Mouse (Mus musculus): Measurements from ENCODE around the gene Mup20. TPM values are rescaled to one million over a fixed set of nuclear protein-coding genes. Genes with fewer than 3 reads are reported as not detected.
"Not testable (repeated sequence)": the region's sequence is repeated elsewhere in the genome, so short reads cannot be mapped to it uniquely, and the experiment has no call there.

Gene Mup20
- not detected in 2 replicates for polyA plus RNA-seq (2014; fragmentation: Nextera tagmentation; extraction: Ambion mirVana)

- not testable (repeated sequence) for ATAC-seq (ENCODE audit: low read depth)
- 77% methylated on average over 2 of the region's 3 CpGs for WGBS
These were observed at the start of gene Mup20 for GRCm38 (mm10) chr4:62054058-62054457. TSS of gene Mup20 (minus strand) at chr4:62054158.

GRCm38 (mm10) chr4:62103366-62103765, 49.4 kb upstream of the Mup20 start:
- ATAC-seq (ENCODE audit: low read depth); H3K9ac ChIP-seq (ENCODE audit: low read depth, low read length); H3K4me3 ChIP-seq (ENCODE audit: low read depth, low read length); H3K4me1 ChIP-seq (ENCODE audit: control insufficient read depth, insufficient read depth, low read length); H3K27me3 ChIP-seq (replicated peaks; ENCODE audit: control insufficient read depth, insufficient read depth, low read length); H3K9me3 ChIP-seq (ENCODE audit: control insufficient read depth, low read length); H3K36me3 ChIP-seq (ENCODE audit: control insufficient read depth, insufficient read depth, low read length); H3K4me2 ChIP-seq (ENCODE audit: low read depth, low read length); H3K27ac ChIP-seq (replicated peaks; ENCODE audit: low read depth, low read length): not testable (repeated sequence)
- peak; percentile 15 for DNase-seq (ENCODE audit: low spot score)
- WGBS = 50% methylated on average over 1 of the region's 2 CpGs

More at GRCm38 (mm10) chr4:62054058-62054457, at the start of gene Mup20:
- not testable (repeated sequence) for DNase-seq (ENCODE audit: low spot score); H3K4me2 ChIP-seq (ENCODE audit: low read depth, low read length); H3K36me3 ChIP-seq (ENCODE audit: control insufficient read depth, insufficient read depth, low read length); H3K27ac ChIP-seq (replicated peaks; ENCODE audit: low read depth, low read length); H3K9ac ChIP-seq (ENCODE audit: low read depth, low read length); H3K4me1 ChIP-seq (ENCODE audit: control insufficient read depth, insufficient read depth, low read length); H3K27me3 ChIP-seq (replicated peaks; ENCODE audit: control insufficient read depth, insufficient read depth, low read length); H3K9me3 ChIP-seq (ENCODE audit: control insufficient read depth, low read length); H3K4me3 ChIP-seq (ENCODE audit: low read depth, low read length)

- no peak overlapping the region for H3K4me2 ChIP-seq (ENCODE audit: low read depth, low read length)
- H3K36me3 ChIP-seq (ENCODE audit: control insufficient read depth, insufficient read depth, low read length) = no peaks in the 10 kb centered on the region
- DNase-seq (ENCODE audit: low spot score) = no peak
- WGBS = 81% methylated on average over 2 of the region's 2 CpGs
- no peaks in the 10 kb centered on the region for H3K27me3 ChIP-seq (replicated peaks; ENCODE audit: control insufficient read depth, insufficient read depth, low read length)
- no peak overlapping the region for H3K4me3 ChIP-seq (ENCODE audit: low read depth, low read length)
- no peak overlapping the region for H3K9ac ChIP-seq (ENCODE audit: low read depth, low read length)
- ATAC-seq (ENCODE audit: low read depth) = no peak
- H3K27ac ChIP-seq (replicated peaks; ENCODE audit: low read depth, low read length) = no peak overlapping the region
- no peaks in the 10 kb centered on the region for H3K4me1 ChIP-seq (ENCODE audit: control insufficient read depth, insufficient read depth, low read length)
- H3K9me3 ChIP-seq (ENCODE audit: control insufficient read depth, low read length) = no peaks in the 10 kb centered on the region
These were observed 34.0 kb upstream of the Mup20 start for GRCm38 (mm10) chr4:62087953-62088352.

- no peak within 1 kb of the TSS for H3K4me3 ChIP-seq (ENCODE audit: low read depth, low read length)
- H3K9ac ChIP-seq (ENCODE audit: low read depth, low read length) = no peak within 1 kb of the TSS
- ATAC-seq (ENCODE audit: low read depth) = no peak
- H3K4me2 ChIP-seq (ENCODE audit: low read depth, low read length) = no peak within 1 kb of the TSS
- no peaks in the 10 kb centered on the region for H3K36me3 ChIP-seq (ENCODE audit: control insufficient read depth, insufficient read depth, low read length)
- 65% methylated on average over 2 of the region's 2 CpGs for WGBS
- no peak for DNase-seq (ENCODE audit: low spot score)
- no peaks in the 10 kb centered on the region for H3K27me3 ChIP-seq (replicated peaks; ENCODE audit: control insufficient read depth, insufficient read depth, low read length)
- H3K27ac ChIP-seq (replicated peaks; ENCODE audit: low read depth, low read length) = no peak within 1 kb of the TSS
- no peaks in the 10 kb centered on the region for H3K4me1 ChIP-seq (ENCODE audit: control insufficient read depth, insufficient read depth, low read length)
- no peaks in the 10 kb centered on the region for H3K9me3 ChIP-seq (ENCODE audit: control insufficient read depth, low read length)
These were observed 33.3 kb upstream of the Mup20 start, which contains the start of gene Mup3 for GRCm38 (mm10) chr4:62087241-62087640. TSS of gene Mup3 (minus strand) at chr4:62087342.

- Histone ChIP-seq H3K27ac (replicated peaks; ENCODE audit: low read depth, low read length) (no peak overlapping the region), H3K4me1 (ENCODE audit: control insufficient read depth, insufficient read depth, low read length) (no peaks in the 10 kb centered on the region), H3K36me3 (ENCODE audit: control insufficient read depth, insufficient read depth, low read length) (no peaks in the 10 kb centered on the region), H3K9me3 (ENCODE audit: control insufficient read depth, low read length) (no peaks in the 10 kb centered on the region), H3K4me3 (ENCODE audit: low read depth, low read length) (no peak overlapping the region), H3K4me2 (ENCODE audit: low read depth, low read length) (no peak overlapping the region), H3K27me3 (replicated peaks; ENCODE audit: control insufficient read depth, insufficient read depth, low read length) (no peaks in the 10 kb centered on the region), H3K9ac (ENCODE audit: low read depth, low read length) (no peak overlapping the region)
- ATAC-seq (ENCODE audit: low read depth) = no peak
- DNase-seq (ENCODE audit: low spot score) = no peak
These were observed 28.8 kb upstream of the Mup20 start for GRCm38 (mm10) chr4:62082755-62083154.

- no peak for ATAC-seq (ENCODE audit: low read depth)
- WGBS = 61% methylated on average over 3 of the region's 3 CpGs
These were observed 21.2 kb upstream of the Mup20 start for GRCm38 (mm10) chr4:62075126-62075525.

GRCm38 (mm10) chr4:62054780-62055179, 822 bp upstream of the Mup20 start:
- not testable (repeated sequence) for H3K4me2 ChIP-seq (ENCODE audit: low read depth, low read length); H3K27ac ChIP-seq (replicated peaks; ENCODE audit: low read depth, low read length); DNase-seq (ENCODE audit: low spot score); H3K4me3 ChIP-seq (ENCODE audit: low read depth, low read length); H3K4me1 ChIP-seq (ENCODE audit: control insufficient read depth, insufficient read depth, low read length); ATAC-seq (ENCODE audit: low read depth); H3K9ac ChIP-seq (ENCODE audit: low read depth, low read length); H3K36me3 ChIP-seq (ENCODE audit: control insufficient read depth, insufficient read depth, low read length); H3K27me3 ChIP-seq (replicated peaks; ENCODE audit: control insufficient read depth, insufficient read depth, low read length); H3K9me3 ChIP-seq (ENCODE audit: control insufficient read depth, low read length)
- 73% methylated on average over 2 of the region's 2 CpGs for WGBS

More at GRCm38 (mm10) chr4:62075126-62075525, 21.2 kb upstream of the Mup20 start:
- Histone ChIP-seq H3K27ac (replicated peaks; ENCODE audit: low read depth, low read length) (no peak overlapping the region), H3K36me3 (ENCODE audit: control insufficient read depth, insufficient read depth, low read length) (no peaks in the 10 kb centered on the region), H3K4me1 (ENCODE audit: control insufficient read depth, insufficient read depth, low read length) (no peaks in the 10 kb centered on the region), H3K9me3 (ENCODE audit: control insufficient read depth, low read length) (no peaks in the 10 kb centered on the region), H3K27me3 (replicated peaks; ENCODE audit: control insufficient read depth, insufficient read depth, low read length) (no peaks in the 10 kb centered on the region), H3K4me3 (ENCODE audit: low read depth, low read length) (no peak overlapping the region), H3K9ac (ENCODE audit: low read depth, low read length) (no peak overlapping the region), H3K4me2 (ENCODE audit: low read depth, low read length) (no peak overlapping the region)
- DNase-seq (ENCODE audit: low spot score) = no peak

GRCm38 (mm10) chr4:62026281-62026680, 27.7 kb downstream of the Mup20 start:
- H3K4me1 ChIP-seq (ENCODE audit: control insufficient read depth, insufficient read depth, low read length) = no peaks in the 10 kb centered on the region
- H3K4me3 ChIP-seq (ENCODE audit: low read depth, low read length) = no peak overlapping the region
- 76% methylated on average over 1 of the region's 1 CpGs for WGBS
- H3K9me3 ChIP-seq (ENCODE audit: control insufficient read depth, low read length) = no peaks in the 10 kb centered on the region
- no peak overlapping the region for H3K4me2 ChIP-seq (ENCODE audit: low read depth, low read length)
- DNase-seq (ENCODE audit: low spot score) (no peak), ATAC-seq (ENCODE audit: low read depth) (no peak)
- H3K27ac ChIP-seq (replicated peaks; ENCODE audit: low read depth, low read length) = no peak overlapping the region
- H3K36me3 ChIP-seq (ENCODE audit: control insufficient read depth, insufficient read depth, low read length) = no peaks in the 10 kb centered on the region
- no peaks in the 10 kb centered on the region for H3K27me3 ChIP-seq (replicated peaks; ENCODE audit: control insufficient read depth, insufficient read depth, low read length)
- H3K9ac ChIP-seq (ENCODE audit: low read depth, low read length) = no peak overlapping the region

GRCm38 (mm10) chr4:62024256-62024959, 29.6 kb downstream of the Mup20 start:
- 72% methylated on average over 2 of the region's 2 CpGs for WGBS
- no peaks in the 10 kb centered on the region for H3K4me1 ChIP-seq (ENCODE audit: control insufficient read depth, insufficient read depth, low read length)
- no peak for ATAC-seq (ENCODE audit: low read depth)

More at GRCm38 (mm10) chr4:62024256-62024959, 29.6 kb downstream of the Mup20 start:
- Histone ChIP-seq H3K27me3 (replicated peaks; ENCODE audit: control insufficient read depth, insufficient read depth, low read length) (no peaks in the 10 kb centered on the region), H3K36me3 (ENCODE audit: control insufficient read depth, insufficient read depth, low read length) (no peaks in the 10 kb centered on the region), H3K27ac (replicated peaks; ENCODE audit: low read depth, low read length) (no peak overlapping the region), H3K4me3 (ENCODE audit: low read depth, low read length) (no peak overlapping the region), H3K9ac (ENCODE audit: low read depth, low read length) (no peak overlapping the region), H3K9me3 (ENCODE audit: control insufficient read depth, low read length) (no peaks in the 10 kb centered on the region), H3K4me2 (ENCODE audit: low read depth, low read length) (no peak overlapping the region)
- DNase-seq (ENCODE audit: low spot score) = peak; percentile 2
